Mouse (Mus musculus) cerebral cortex, adult 2 months (tissue): Measurements from ENCODE around the gene Antxr2.

Source experiments
- WGBS: fragments of 180-500 bp; shearing (Covaris S2); methylation state at CpG from one replicate; pipeline ENCODE4 v1.1.7; 2018; 5-methylcytosine and 5-hydroxymethylcytosine counted together

The Antxr2 gene

DNA sequence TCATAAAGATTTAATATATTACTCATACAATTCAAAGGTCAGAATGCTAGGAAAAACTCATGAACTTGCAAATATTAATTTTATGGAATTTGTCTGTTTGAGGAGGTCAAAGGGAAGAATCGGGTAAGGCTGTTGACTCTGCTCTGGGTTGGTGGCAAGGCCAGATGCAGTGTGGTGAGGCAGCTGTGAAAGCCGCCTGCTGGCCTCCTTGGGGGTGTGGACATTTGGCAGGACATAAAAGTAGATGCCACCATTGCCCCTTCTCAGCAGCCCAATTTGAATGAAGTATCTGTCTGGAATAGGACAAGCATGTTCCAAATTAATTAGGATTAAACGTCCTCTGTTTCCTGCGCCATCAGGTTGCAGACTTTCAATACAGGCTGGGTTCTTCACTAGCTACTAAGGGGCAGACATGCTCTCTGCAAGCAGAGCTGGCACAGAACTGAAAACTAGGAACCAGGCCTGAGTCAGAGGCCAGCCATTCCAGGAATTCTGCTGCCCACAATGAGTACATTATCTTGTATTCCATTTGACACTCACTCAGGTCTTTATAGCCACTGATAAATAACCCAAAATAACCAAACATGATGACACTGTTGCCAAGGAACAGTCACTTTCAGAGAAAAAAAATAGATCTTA lies 44.1 kb downstream of the Antxr2 start:
- WGBS = 84% methylated on average over 4 of the region's 4 CpGs

DNA sequence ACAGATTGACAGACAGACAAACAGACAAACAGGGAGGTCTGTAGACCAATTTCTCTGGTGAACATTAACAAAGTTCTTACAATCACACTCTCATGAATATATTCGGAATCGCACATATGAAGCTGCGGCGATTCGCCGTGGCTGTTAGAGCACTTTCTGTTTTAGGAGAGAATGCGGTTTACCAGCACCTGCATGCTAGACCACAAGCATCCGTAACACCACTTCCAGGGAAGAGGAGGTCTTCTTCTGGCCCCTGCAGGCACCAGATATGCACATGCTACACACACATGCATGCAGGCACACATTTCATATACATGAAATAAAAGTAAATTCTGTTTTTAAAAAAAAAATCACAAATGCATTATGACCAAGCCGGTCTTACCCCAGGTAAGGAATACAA lies 47.5 kb downstream of the Antxr2 start:
- 98% methylated on average over 9 of the region's 9 CpGs for WGBS

DNA sequence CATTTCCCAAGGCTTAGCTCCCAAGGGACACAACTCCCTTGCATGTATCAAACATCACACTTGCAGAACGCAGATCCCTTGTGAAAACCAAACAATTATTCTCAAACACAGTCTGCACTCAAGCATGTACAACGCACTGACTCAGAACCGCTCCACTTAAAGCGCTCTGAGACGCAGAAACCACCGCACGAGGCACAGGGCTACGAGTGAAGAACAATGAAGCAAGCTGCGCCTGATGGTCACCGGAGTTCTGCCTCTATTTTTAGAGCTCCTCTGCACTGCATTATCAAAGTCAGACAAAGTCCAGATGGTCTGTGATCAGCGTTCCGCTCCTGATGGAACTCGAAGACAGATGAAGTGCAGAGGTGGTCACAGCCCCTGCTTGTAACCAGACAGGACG lies 50.4 kb downstream of the Antxr2 start:
- WGBS = 30% methylated on average over 14 of the region's 14 CpGs

DNA sequence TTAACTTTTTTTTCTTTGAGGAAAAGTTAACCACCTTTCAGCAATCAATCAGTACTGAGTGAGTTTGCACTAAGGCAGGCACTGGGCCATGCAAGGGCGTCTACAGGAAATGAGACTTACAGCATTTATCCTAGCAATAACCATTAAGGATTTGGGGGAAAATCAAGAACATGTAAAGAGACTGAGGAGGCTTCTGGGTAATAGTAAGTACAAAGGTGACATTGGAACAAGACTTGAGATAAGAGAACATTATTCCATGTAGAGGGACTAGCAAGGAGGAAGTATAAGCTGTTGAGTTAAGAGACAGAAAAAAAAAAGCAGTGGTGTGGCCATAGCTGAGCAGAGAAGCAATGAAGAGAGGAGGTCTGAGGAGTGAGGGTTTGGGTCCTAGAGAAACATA lies 57.5 kb downstream of the Antxr2 start:
- WGBS = 96% methylated on average over 1 of the region's 1 CpGs

DNA sequence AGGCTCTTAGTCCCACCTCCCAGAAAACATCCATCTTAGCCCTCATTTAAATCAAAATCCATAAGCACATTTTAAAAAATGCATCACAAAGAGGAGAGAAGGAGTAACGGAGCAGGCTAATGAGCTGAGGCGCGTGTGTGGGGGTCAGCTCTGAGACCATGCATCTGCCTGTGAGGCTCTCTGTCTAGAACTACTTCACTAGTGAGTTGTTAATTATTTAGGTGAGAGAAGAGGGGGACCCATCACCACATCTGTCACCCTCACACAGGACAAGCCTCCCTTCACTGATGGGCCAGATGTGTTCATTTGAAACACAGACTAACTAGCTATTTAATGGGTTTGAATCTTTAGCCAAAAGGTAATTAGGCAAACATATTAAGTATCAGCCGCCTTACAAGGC lies 58.8 kb downstream of the Antxr2 start:
- 87% methylated on average over 4 of the region's 4 CpGs for WGBS

DNA sequence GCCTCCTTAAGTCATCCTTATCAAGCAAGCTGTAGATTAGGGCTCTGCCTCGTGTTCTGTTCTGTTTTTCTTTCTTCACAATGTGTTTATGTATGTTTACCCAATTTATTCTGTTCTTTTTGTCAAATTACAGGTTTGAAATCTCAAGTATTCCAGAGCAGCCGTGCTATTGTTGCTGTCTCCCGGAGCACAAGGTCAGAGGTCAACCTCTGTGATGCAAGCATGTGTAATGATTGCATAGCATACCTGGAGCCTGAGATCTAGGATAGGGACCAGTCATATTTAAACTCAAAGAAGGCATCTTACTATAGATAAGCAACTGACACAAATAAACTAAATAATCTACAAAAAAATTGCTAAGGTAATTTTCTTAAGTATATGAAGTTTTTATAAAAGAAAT lies 59.6 kb downstream of the Antxr2 start:
- WGBS = 80% methylated on average over 3 of the region's 3 CpGs

DNA sequence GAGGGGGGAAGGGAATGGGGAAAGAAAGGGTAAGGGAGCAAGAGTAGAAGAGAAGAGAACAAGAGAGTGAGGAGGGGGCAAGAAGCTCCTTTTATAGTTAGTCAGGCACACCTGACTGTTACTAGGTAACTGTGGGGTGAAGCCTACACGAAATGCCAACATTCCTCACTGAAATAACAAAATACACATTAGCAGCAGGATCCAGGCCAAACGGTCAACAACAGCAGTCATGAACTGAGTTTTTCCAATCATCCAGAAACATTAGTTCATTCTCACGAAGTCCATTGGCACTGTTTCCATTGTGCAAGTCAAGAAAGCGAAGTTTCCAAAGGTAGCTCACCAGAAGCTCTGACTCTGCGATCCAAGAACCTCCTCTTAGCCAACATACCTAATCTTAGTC lies 63.8 kb downstream of the Antxr2 start:
- whole genome bisulfite sequencing = 68% methylated on average over 5 of the region's 5 CpGs

DNA sequence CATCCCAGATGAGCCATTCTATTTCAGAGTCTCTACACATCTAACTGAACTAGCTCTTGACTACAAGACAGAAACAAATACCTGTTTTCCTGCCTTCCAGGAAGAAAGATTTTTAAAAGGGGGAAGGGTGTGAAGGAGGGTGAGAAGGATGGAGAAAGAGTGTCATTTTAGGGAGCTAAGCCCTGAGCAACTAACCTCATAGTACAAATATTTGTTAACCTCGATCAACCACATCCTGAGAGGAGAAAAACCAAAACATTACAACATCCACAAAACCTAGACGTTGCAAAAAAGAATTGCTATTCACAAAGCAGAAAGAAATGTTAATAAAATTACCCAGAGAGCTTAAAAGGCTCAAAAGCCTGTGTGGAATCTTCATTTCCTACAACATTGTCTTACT lies 66.4 kb downstream of the Antxr2 start:
- 82% methylated on average over 2 of the region's 2 CpGs for WGBS

DNA sequence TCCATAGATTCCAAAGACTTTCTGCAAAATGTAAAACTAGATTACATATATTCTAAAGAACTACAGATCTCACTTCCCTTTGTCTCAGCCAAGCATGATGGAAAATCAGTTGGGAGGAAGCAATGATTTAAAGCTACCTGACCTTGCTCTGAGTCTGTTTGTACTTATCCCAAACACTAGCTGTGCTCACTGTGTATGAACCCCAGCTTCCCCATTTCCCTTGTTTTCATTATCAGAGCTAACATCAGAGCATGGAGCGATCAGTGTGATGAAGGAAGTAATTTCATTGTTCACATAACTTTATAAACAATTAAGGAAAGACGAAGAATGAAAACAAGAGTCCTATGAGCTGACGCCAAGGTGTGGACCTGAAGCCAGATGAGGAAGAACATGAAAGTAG lies 68.3 kb downstream of the Antxr2 start:
- 81% methylated on average over 3 of the region's 3 CpGs for WGBS

DNA sequence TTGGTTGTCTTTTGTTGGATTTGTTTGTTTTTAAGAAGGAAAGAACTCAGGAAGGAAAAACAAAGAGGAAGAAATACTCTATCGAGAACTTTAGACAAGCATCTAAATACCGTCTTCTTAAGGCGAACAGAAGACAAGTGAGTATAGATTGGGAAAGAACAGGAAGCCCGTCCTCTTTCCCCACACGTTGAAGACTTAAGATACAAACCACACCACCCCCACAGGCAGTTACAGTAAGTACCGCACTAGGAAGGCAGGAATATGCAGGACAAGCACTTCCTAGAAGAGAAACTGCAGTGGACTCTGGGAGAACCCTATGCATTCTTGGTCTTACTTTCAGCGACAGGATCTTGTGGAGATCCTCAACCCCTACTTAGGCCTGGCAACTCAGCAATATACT lies 69.1 kb downstream of the Antxr2 start:
- 81% methylated on average over 7 of the region's 7 CpGs for WGBS

DNA sequence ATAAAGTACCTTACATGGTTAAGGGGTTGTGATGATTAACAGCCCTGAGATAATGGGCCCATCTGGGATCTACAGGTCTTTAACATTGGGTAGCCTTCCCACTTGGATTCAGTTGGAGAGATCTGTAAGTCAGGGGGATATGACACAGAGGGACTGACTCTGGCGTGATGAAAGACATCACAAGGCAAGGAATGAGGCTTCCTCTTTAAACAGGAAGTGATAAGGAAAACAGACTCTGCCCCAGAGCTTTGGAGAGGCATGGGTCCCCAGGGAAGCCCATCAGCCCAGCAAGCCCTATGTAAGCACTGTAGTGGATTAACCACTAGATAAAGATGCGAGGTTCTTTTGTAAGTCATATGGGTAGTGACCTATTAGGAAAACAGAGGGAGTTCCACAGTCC lies 71.2 kb downstream of the Antxr2 start:
- WGBS = 92% methylated on average over 2 of the region's 2 CpGs

DNA sequence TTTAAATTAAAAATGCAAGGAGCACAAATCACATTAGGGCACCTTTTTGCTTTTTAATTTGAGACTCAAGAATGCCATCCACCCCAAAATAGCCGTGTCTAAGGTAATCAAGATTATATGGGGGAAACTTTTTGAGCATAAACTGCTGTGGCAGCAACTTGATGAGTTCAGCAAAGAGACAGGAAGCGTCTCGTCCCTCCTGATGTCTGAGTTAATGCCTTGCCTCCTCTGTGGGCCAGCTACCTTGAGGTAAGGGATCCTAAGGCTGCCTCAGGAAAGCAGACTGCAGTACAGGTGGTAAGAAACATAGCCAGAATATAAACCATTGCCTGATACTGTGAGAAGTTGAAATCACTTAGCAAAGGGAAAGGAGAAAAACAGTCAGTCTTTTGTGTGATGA lies 71.8 kb downstream of the Antxr2 start:
- WGBS = 89% methylated on average over 3 of the region's 3 CpGs

DNA sequence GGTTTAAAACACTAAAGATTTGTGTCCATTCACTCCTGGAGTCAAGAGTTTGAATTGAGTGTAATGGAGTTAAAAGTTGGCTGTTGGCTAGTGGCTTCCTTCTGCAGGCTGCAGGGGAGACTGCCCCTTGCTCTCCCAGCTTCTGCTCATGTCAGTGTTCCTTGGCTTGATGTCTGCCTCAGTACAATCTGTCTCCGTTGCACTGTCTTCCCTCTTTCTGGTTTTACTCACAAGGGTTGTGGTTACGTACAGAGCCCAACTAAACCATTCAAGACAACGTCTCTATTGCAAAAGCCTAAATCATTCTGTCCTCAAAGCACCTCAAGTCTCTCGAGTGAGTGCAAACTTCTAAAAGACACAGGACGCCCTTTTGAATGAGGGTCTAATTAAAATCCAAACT lies 73.3 kb downstream of the Antxr2 start:
- 81% methylated on average over 5 of the region's 5 CpGs for WGBS

DNA sequence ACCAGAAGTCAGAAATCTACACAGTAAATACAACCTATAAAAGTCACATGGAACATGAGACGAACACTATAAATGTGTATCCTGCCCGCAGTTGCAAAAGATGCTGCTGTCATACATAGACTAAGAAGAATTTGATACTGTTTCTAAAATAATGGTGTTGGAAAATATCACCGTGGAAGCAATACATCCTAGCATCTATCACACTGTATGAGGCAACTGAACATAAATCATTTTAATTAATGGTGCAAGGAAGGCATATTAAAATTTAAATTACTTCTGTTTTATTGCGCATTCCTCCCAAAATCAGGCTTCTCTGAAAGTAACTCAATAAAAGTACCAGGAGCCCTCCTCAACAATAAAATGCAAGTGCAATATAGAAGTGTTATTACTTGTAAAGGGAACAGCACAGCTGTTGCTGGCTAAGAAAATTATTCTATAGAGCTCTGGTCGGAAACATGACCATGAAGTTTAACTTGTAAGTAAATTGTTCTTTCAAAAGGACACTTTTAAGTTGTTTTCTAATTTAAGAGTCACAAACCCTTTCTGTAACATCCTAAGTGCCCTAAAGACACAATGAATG lies 76.6 kb downstream of the Antxr2 start:
- WGBS = 79% methylated on average over 5 of the region's 5 CpGs

DNA sequence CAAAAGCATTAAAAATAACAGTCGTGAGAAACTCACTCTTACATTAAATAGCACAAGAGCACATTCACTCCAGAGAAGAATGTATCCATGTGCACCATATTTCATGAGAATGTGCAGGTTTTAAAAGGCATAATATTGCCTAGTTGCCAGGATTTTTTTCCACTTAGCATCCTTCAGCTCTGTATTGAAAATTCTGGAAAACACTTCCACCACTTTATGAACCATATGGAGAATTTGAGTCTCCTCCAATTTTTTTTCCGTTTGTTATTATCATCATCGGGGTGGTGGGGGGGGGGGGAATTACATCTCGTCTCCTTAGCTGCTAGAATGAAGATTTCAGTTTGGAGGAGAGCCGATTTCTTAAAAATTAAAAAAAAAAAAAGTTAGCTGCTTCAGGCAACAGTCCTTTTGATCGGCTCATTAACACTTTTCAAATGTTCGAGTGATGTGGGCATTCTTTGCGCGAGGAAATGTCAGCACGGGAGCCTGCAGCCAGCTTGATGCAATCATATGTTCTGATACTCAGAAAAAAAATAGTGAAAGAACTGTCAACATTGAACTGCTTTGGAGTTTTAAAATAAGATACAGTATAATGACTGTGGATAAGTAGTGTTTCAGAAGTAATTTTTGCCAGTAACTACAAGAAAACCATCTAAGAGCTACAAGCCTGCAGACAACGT lies 77.5 kb downstream of the Antxr2 start:
- 44% methylated on average over 11 of the region's 11 CpGs for WGBS

DNA sequence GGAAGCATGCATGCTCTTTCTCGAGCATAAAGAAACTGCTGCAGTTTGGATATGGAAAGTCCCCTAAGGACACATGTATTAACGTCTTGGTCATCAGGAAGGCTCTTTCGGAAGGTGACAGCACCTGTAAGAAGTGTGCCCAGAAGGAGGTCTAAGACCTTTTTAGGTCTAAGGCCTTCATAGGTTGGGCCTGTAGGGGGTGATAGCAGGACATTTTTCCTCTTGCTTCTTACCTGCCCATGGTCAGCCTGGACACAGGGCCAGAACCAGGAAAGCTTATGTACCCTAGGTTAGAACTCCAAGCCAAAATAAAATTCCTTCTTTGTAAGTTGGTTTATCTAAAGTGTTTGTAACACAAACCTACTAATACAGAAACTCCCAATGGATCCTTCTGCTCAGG lies 83.6 kb downstream of the Antxr2 start:
- 89% methylated on average over 3 of the region's 3 CpGs for WGBS

DNA sequence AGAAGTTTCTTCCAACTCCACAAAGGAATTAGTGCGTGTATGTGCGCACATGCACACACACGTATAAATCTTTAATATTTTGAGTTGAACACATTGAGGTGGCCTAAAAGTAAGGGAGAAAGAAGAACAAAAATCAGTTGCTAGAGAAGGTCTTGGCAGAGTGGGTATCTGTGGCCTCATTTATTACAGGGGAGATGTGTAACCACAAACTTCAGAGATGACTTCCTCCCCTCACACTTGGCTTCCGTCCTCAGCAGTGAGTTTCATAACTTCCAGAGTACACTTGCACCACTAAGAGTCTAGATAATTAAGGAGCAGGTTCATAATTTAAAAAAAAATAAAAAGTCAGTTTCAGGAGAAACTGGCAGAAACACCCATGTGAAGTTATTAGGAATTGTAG lies 84.6 kb downstream of the Antxr2 start:
- WGBS = 95% methylated on average over 4 of the region's 4 CpGs

DNA sequence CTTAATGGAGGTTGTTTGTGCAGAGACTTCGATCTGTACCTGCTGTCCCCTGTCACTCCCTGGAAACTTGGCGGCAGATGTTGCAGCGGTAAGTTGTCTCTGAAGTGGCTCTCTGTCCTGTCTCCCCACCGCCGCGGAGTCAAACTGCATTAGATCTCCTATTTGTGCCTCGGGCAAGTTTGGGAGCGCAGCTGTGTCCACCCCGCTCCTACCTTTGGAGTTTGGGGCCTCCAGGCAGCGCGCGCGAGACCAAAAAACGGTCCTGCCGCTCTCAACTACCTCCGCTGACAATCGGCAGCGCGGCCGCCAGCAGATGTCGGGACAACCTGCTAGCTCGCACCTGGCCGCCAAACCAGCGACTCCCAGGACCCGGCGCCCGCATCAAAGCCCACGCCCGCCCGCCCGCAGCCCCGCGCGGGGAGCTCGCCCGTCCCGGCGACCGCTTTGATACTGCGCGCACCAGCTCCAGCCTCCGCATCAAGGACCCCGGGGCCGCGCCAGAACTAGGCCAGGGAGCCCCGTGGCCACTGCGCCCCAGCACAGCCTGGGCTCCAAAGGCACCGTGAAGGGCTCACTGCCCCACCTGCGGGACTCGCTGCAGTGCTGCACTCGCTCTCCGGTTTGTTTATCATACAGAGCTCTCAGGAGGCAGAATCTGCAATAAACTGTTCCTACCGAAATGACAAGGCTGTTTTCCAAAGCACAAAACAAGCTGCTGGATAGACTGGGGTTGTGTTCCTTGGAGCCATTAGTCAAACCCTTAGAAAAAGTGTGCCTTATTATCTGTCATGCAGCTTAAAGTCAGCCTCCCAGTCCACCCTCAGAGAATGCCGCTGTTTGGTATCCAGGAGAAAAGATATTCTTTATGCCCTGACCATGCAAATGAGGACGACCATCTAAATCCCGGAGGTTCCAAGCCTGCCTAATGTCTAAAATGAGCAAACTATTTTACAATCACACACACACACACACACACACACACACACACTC lies 95.4 kb downstream of the Antxr2 start:
- WGBS = 9% methylated on average over 56 of the region's 56 CpGs

DNA sequence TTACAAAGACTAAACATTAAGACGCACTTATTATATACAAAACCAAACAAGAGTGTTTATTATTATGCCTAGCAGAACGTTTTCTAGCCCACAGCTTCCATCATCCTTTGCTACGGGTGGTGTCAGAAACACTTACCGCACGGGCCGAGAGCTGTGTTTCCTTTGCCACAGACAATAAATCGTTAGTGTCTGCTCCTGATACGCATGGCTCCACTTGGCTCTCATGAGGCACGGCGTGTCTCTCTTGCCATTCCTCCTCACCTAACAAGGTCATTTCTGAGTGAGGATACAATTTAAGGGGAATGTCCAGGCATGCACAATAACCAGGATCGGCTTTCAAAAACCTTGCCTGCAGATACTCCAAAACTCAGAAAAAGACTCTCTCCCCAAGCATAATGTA lies 113.2 kb downstream of the Antxr2 start:
- WGBS = 77% methylated on average over 11 of the region's 11 CpGs

DNA sequence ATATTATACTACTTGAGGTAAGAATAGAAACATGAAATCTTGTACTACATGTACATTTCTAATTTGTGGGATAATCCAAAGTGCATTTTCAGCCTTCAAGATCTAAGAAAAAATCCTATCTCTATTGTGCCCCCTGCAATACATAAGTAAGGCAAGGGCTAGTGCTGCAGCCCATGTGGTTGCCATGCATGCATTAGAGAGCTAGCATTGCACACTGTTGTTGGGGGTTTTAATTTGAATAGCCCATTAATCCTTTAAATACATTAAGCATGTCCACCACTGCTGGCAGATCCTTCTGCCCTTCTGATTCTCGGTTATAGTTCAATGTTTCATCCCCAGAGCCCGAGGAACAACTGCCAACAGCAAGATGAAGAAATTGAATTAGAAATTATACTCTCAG lies 116.0 kb downstream of the Antxr2 start:
- 87% methylated on average over 2 of the region's 2 CpGs for WGBS

DNA sequence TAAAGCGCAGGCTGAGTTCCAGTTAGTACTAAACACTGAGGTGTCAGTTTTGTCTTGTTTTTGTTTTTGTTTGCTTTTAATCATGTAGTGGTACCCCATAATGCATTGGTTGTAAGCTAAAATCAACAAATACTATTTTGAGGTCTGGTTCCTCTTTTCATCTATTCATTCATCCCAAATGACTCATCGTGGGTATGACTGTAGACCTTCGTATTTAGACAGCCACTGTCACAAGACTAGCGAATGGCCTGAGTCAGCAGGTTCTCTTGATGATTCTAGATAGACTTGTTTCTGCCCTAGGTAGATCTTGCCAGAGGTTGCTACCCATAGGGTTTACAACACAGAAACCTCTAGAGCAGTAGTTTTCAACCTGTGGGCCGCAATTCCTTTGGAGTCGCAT lies 116.9 kb downstream of the Antxr2 start:
- WGBS = 83% methylated on average over 6 of the region's 6 CpGs

DNA sequence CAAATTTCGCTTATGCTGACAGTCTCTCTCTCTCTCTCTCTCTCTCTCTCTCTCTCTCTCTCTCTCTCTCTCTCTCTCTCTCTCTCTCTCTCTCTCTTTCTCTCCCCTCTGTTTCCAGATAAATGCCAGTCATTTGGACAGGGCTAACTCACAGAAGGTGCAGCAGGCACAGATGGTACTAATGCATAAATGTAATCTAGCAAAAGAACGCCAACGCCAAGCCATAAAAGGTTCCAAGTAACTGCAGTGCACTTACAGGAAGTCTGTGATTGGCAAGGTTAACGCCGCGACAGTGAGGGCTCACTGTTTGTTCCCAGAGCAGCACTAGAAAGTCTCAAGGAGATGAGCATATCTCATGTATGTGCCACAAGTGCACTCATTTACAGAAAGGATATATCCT lies 123.4 kb downstream of the Antxr2 start:
- 44% methylated on average over 6 of the region's 6 CpGs for WGBS
